Mouse (Mus musculus) embryo, embryonic 10 days (tissue): ENCODE data around the gene Hist1h4a.
"Not testable (repeated sequence)": the region's sequence is repeated elsewhere in the genome, so short reads cannot be mapped to it uniquely, and the experiment has no call there.

Experiments
- DNase-seq: peaks from one replicate; pipeline ENCODE4 v3.0.0-alpha.2; 2015; ENCODE audit warnings: low spot score

Hist1h4a gene

DNA sequence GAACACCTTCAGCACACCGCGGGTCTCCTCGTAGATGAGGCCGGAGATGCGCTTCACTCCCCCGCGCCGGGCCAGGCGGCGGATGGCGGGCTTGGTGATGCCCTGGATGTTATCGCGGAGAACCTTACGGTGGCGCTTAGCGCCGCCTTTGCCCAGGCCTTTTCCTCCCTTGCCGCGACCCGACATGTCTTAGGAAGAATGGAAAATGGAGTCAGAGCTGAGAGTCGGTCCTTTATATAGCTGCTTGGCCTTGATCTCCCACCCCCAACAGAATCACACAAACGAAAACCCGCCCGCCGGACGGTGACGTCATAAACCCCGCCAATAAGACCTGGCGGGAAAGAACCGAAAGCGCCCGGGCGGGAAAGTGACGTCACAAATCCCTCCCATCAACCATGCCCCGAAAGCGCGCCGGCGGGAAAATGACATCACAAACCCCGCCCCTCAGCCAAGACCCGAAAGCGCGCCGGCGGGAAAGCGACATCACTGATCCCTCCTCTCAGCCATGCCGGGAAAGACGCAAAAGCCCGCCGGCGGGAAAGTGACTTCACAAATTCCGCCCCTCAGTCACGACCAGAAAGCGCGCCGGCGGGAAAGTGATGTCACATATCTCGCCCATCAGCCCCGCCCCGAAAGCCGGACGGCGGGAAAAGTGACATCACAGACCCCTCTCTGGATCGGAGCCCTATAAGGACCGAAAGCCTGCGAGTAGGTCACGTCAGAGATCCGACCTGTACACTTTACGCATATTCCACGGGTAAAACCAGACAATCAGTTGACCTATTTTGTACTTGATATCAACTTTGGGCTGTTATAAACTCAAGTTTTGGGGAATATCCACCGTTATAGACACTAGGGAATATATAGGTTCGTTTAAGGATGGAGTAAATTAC lies at the start of gene Hist1h4a:
Hist1h4a (minus strand) TSS at position 259 of the 893 bp plus-strand sequence.
- peak; percentile 97 for DNase-seq

DNA sequence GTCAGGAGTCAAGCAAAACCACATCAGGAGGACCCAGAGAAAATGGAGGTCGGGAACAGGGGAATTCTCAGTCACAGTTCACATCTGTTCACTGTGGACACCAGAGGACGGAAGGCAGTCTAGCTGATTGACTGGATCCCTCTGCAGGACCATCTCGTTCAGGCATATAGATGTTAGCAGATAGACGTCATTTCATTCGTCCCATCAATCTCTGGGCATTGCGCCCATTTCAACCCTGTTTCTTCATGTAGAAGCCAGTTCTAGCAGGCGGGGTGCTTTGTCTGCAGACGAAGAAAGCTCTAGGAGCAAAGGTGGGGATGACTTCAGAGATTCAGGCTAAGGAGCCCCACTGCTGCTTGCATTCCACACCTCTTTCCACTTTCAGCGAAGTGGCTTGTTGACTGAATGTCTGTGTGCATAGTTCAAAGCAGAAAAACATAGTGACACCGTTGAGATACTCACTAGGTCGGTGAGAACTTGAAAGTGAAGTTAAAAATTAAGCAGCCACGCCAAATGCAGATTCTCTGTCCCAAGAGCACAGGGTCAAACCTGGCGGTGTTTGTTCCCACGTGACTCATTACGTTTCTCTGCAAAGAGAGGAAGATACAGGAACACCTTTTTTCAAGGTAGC lies 45.5 kb upstream of the Hist1h4a start, which contains the start of gene Slc17a2:
Slc17a2 (plus strand) TSS at position 572 of the 631 bp plus-strand sequence.
- no peak for DNase-seq

DNA sequence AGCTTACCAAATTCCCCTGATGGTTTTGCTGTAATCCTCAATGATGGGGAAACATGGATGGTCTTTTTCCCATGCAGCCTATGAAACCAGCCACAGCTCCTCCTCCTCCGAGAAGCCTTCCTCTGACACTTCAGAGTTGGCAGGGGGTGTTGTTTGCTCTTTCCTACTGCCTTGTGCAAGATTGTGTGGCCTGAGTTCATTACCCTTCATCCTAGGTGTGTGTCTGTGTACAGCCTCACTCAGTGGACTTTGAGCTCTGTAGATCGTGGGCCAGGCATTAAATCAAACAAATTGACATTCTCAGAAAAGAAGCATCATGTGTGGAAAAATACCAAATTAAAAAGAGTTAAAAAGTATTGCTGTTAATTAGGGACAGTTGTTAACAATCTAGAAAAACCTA lies 43.5 kb upstream of the Hist1h4a start:
- no peak for DNase-seq

DNA sequence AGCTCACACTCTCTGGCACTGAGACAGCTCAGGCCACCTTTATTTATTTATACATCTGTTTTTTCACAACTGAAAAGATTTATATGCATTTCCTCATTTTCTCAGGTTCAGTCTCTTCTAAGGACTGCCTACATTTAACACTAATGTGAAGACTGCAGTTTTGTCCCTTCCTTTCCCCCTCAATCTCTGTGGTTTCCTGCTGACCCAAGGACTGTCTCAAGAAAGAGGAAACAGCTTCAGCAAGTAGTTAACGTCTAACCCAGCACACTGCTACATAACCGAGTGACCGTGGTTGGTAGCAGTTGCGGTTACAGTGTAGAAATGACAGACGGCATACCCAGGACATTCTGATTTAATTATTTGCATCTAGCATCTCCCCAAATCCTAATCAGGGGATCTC lies 38.4 kb upstream of the Hist1h4a start:
- DNase-seq = no peak

DNA sequence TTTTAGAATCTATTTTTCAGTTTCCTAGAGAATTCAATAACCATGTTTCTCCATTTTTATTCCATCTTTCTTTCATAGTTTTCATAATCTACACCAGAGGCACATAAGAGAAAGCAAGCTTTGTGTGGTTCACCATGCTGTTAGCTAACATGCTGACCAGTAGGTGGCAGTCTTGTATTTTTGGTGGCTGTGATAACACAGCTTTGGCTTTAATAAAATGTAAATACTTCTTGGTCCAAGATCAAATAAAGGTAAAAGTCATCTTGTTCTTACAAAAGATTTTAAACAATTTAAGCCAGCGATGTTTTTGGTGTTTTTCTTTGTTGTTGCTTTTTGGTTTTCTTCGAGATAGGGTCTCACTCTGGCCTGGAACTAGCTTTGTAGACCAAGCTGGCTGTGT lies 31.5 kb upstream of the Hist1h4a start:
- peak; percentile 82 for DNase-seq

DNA sequence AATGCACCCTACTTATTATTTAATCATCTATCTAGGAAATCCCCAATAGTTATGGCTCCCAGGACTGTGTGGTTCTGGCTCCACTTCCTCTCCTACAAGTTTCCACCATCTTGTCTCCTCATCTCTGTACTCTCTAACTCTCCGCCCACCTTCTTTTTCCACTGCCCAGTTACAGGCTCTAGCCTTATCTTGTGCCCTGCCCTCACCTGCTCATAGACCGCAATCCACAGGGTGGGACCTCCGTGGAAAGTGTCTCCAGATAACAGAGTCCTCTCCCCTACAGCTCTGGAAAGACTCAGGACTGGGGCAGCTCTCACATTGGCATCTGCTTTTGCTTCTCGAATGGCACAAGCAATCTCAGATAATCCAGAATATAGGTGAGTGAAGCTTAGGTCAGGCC lies 18.0 kb upstream of the Hist1h4a start:
- no peak for DNase-seq

DNA sequence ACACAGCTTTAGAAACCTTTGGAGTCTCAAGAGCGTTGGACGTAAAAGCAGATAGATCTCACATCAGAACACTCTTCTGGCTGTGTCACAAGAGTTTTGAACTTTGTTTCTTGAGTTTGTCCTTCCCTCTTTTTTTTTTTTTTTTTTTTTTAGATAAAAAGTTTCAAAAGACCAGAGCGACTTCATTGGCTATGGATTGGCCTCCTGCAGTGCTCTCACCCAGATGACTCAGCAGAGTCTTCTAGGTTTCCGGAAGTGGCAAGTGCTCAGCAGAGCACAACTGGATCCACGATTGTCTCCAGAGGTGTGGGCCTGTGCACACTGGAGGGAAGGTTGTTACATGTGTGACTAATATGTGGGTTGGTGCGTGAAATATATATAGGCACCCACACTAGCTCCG lies 17.3 kb upstream of the Hist1h4a start:
- no peak for DNase-seq

DNA sequence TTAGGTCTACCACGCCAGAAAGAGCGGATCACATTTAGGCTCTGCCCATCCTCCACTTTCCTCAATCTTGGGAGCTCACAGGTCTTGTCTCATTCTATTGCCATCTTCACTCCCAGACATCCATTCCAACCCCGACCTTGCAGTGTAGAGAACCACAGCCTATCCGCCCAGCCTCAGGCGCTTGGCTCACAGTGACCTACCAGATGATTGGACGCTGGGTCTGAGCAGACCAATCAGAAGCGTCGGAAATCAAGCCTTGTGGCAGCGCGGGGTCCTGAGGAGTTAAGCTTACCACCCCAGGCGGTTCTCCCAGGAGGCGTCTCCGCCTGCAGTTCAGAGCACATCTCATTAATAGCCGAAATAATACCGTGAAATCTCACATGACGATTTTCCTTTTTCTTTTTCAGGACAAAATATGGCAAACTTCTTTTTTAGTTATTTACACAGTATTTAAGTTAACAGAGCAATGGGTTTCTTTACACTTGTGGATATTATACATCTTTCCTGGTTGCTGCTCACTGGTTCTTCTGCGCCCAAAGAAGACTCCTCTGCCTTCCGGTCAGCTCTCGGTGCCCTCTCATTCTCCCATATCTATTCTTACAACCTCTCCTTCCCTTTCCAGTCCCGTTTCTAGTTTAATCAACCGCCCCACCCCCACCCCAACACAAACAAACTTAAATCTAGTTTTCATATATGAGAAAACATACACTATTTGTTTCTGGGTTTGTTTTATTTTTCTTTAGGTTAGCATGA lies 11.7 kb upstream of the Hist1h4a start:
- DNase-seq = peak; percentile 83

DNA sequence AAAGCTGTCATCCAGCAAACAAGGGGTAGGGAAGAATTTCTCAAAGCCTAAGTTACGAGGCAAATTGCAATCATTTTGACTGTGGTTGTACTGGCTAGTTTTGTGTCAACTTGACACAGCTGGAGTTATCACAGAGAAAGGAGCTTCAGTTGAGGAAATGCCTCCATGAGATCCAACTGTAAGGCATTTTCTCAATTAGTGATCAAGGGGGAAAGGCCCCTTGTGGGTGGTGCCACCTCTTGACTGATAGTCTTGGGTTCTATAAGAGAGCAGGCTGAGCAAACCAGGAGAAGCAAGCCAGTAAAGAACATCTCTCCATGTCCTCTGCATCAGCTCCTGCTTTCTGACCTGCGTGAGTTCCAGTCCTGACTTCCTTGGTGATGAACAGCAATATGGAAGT lies 8.6 kb upstream of the Hist1h4a start, which contains the start of gene Trim38:
Trim38 (plus strand) TSS at position 301 of the 400 bp plus-strand sequence.
- DNase-seq = not testable (repeated sequence)

DNA sequence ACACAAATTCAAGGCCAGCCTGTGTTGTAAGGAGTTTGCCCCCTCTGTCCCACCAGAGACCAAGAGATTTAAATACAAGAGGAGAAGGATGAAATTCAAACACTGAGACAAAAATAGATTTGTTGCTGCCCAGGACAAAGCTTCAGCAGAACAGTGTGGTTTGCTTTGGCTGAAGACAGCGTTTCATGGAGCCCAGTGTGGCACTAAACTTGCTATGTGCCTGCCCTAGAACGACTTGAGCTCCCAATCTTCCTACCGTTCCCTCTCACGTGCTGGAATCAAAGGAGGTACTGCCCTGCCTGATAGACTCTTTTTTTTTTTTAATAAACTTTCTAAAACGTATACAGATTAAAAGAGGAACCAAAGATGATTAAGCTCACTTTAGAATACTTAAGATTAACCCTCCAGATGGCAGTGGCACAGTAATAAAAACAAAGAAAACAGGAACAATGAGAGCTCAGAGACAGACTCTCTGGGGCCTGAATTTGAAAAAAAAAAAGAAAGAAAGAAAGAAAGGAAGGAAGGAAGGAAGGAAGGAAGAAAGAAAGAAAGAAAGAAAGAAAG lies 7.9 kb upstream of the Hist1h4a start:
- no peak for DNase-seq

DNA sequence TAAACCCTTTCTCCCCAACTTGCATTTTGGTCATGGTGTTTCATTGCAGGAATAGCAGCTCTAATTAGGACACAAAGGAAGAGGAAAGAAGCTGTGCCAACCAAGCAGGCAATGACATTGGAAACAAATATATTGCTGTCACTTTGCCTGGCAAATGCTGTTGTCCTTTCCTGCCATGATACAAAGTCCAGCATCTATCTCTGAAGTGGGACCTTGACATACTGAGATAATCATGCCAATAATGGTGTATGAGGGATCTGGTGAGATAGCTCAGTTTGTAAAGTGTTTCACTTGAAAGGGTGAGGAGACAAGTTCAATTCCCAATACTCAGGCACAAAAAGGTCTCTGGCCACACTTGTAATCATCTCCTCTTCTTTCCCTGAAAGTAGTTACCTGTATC lies 5.7 kb upstream of the Hist1h4a start:
- DNase-seq = no peak

DNA sequence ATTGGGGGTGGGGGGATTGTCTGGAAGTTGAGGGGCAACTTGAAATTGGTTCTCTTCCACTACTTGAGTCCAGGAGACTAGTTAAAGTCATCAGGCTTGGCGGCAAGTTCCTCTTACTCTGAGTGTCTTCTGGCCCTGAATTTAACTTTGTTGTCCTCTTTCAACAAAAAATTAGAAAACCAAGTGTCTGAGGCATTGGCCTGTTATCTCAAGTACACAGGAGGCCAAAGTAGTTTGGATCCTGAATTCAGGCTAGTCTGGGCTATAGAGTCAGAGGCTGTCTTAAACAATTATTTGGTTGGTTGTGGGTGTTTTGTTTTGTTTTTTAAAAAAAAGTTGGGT lies 4.1 kb upstream of the Hist1h4a start:
- no peak for DNase-seq

DNA sequence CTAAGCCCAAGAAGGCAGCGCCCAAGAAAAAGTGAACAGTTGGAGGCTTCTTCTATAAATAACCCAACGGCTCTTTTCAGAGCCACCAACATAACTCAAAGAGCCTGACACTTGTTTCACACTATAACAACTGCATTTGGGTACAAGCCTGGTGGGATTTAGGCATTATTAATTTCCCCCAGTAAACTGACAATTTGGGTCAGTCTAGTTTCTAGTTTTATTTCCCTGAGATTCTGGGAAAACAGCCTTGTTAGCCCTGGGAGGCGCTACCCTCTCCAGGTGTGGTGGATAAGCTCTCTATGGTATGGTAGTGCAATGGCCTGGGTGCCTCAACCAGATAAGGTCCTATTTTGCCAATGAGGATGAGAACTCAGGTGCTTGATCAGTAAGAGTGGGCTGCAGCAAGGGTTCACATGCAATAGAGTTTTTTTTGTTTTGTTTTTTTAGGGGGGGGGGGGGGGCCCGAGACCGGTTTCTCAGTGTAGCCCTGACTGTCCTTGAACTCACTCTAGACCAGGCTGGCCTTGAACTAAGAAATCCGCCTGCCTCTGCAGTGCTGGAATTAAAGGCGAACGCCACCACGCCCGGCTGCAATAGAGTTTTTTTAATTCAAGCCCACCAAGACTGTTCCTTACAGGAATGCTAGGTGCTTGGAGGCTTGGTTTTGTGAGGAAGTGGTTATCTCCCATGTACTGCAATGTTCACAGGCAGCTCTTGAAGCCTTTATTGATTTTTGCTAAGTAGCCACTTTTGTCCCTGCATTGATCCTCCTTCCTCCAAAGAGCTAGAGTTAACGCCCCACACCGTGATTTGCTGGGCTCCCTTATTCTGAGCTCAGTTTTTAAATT lies 3.5 kb upstream of the Hist1h4a start:
- DNase-seq = peak; percentile 55

DNA sequence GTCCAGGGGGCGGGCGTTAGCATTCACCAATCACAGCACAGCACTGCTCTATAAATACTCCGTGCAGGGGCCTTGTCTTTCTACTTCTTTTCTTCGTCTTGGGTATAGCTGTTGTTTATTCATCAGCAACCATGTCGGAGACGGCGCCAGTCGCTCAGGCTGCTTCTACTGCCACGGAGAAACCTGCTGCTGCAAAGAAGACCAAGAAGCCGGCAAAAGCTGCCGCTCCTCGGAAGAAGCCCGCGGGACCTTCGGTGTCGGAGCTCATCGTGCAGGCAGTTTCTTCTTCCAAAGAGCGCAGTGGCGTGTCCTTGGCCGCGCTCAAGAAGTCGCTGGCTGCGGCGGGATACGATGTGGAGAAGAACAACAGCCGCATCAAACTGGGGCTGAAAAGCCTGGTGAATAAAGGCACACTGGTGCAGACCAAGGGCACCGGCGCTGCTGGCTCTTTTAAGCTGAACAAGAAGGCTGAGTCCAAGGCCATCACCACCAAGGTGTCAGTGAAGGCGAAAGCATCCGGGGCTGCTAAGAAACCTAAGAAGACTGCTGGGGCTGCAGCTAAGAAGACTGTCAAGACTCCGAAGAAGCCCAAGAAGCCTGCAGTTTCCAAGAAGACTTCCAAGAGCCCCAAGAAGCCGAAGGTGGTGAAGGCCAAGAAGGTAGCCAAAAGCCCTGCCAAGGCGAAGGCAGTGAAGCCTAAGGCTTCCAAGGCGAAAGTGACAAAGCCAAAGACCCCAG lies 2.7 kb upstream of the Hist1h4a start, which contains the start of gene Hist1h1a:
Hist1h1a (plus strand) TSS at position 81 of the 738 bp plus-strand sequence.
- peak; percentile 94 for DNase-seq

DNA sequence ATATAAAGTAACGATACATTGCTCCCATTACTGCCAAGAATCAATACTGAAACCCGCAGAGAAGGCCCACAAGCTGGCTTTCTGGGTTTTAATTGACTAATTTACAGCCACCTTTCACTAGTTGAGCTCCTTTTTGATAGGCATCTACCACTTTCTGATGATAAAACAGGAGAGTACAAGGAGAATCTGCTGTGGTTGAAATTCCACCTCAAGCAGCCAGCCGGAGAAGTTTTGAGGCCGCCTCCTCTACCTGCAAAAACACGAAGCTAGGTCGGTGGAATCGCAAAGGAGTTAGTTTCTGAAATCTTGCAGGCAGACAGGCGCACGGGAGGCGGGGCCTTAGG lies 2.2 kb upstream of the Hist1h4a start:
- DNase-seq = no peak

DNA sequence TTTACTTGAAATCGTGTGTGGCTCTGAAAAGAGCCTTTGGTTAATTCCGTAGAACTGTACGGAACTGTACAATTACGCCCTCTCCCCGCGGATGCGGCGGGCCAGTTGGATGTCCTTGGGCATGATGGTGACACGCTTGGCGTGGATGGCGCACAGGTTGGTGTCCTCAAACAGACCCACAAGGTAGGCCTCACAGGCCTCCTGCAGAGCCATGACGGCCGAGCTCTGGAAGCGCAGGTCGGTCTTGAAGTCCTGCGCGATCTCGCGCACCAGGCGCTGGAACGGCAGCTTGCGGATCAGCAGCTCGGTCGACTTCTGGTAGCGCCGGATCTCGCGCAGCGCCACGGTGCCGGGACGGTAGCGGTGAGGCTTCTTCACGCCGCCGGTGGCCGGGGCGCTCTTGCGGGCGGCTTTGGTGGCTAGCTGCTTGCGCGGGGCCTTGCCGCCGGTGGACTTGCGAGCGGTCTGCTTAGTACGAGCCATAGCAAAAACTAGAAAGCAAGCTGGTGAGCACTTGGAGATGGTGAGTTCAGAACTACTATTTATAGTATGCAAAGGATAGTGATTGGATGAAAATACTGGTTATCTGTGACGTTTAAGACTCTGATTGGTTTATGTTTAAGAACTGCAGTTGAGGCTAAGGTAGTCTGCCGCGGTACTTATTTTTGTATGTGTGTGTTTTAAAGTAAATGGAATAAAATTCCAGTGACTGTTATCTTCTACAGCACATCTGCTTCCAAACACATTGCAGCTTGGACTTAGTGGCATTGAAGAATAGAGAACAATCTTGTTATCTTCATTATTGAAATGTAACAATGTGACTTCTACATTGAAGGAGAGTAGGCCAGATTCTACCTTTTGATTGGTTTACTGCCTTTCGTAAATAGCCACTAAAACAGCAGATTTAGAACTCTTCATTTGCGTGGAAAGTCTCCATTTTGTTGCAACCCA lies 1.1 kb upstream of the Hist1h4a start, which contains the start of gene Hist1h3a:
Hist1h3a (minus strand) TSS at position 516 of the 951 bp plus-strand sequence.
- DNase-seq = peak; percentile 85

DNA sequence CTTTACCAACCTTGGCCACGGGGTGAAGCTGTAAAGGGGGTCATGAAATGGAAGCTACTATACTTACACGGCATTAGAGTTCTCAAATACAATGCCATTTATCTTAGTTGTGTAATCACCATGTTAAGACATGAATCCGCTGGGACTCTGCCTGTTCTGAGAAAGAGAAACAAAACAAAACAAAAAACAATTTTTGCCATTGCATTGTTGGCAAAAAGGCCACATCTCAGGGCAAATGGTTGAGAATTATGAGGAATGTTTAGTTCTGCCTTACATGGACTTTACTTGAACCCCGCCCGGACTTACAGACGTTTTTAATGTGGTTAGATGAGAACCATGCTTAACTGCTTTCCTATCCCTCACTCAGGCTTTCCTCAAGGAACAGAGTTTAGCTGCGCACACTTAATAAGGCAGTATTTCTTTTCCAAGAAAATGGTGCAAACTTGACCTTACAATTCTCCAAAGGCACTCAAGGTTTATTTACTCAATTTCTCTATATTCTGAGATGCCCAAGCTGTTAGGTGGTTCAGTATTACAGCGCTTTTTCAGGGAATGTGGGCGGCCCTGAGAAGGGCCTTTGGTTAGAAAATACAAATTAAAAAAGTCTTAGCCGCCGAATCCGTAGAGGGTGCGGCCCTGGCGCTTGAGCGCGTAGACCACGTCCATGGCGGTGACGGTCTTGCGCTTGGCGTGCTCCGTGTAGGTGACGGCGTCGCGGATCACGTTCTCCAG lies 624 bp downstream of the Hist1h4a start:
- DNase-seq = peak; percentile 66

DNA sequence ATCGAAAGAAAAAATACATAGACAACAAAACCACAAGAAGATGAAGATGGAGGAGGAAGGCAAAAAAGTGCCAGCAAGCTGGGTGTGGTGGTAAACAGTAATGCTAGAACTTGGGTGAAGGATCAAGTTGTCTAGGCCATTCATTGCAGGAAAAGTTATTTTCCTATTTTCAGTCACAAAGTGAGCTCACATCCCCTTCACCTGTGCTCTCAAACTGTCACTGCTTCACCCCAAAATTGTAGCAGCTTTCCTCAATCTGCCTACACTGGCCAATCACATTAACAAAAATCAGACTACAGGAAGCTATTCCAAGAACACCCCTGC lies 1.2 kb downstream of the Hist1h4a start:
- DNase-seq = no peak

DNA sequence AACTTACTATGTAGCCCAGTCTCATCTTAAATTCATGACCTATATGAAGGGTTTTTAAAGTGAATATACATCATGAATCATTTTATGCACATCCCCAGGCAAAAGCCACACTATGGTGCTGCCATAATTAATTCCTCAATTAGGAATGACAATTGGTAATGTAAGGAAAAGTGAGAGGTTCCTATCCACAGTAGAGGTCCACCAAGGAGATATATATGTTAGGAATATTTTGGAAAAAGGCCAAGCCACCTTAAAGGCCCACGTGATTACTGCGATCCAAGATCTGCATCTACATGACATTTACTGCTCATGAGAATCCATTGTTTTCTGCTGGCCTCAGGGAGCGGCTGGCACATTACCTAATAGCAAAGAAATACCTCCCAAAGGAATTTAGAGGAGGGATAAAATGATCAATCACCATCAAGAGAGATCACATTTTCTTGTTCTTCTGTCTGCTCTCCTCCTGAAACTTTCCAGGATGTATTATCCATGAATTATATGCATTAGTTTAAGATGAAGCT lies 1.7 kb downstream of the Hist1h4a start:
- DNase-seq = no peak
